Mouse (Mus musculus) embryonic fibroblast, embryonic 13.5 days (primary cell): ENCODE results near the gene Acp2. TPM values are rescaled to one million over a fixed set of nuclear protein-coding genes. Genes with fewer than 3 reads are reported as not detected.

Experiments
- H3K27ac ChIP-seq: 2 replicates; pipeline ENCODE4 v1.5.1; 2012; ENCODE audit warnings: low read length, control low read depth, inconsistent platforms; ENCODE audit not compliant: insufficient read depth
- H3K4me1 ChIP-seq: 2 replicates; pipeline ENCODE4 v1.6.1; 2011; ENCODE audit warnings: low read length; ENCODE audit not compliant: control insufficient read depth, insufficient read depth
- H3K4me3 ChIP-seq: 2 replicates; pipeline ENCODE4 v1.5.1; 2011; ENCODE audit warnings: mild to moderate bottlenecking, control low read depth, low read length; ENCODE audit not compliant: insufficient read depth
- CTCF ChIP-seq: IDR thresholded peaks from 2 replicates; pipeline ENCODE4 v1.5.1; 2011; ENCODE audit warnings: mild to moderate bottlenecking, control low read depth, low read length, moderate library complexity, borderline replicate concordance; ENCODE audit not compliant: insufficient read depth
- POLR2A ChIP-seq: IDR thresholded peaks from 2 replicates; pipeline ENCODE4 v1.6.1; 2011; ENCODE audit warnings: low read depth, mild to moderate bottlenecking, control low read depth, low read length, moderate library complexity
- polyA plus RNA-seq: library from polyadenylated mRNA; stranded (reverse); fragments of >200 nt; gene quantifications from 2 replicates; pipeline ENCODE4 v1.2.4, GENCODE M21; 2011; ENCODE audit warnings: low read depth; ENCODE audit not compliant: missing spikeins, insufficient read length

Gene Acp2
- polyA plus RNA-seq, 1 experiment: 54.9 TPM

DNA sequence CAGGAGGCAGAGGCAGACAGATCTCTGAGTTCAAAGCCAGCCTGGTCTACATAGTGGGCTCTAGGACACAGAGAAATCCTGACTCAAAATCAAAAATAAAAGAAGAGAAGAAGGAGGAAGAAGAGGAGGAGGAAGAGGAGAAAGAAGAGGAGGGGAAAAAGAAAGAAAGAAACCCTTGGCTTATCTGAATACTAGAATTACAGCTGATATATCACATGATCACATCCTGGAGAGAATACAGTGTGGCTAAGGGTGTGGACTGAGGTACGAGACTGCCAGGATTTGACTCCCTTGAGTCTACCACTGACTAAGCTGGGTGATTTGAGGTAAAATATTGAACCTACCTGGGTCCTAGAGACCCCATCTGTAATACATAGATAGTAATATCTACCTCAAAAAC, 16.5 kb upstream of the Acp2 start:
- Histone ChIP-seq H3K4me3 (no peak overlapping the region), H3K27ac (no peak overlapping the region), H3K4me1 (peaks cover 4% of the 10 kb centered on the region; the same call in 1 of the 2 replicates)
- TF ChIP-seq POLR2A (no peak), CTCF (no peak)

- Histone ChIP-seq H3K27ac (peak overlapping the region; percentile 17; the same call in 1 of the 2 replicates), H3K4me1 (no peaks in the 10 kb centered on the region), H3K4me3 (no peak overlapping the region)
- TF ChIP-seq CTCF: no peak
- TF ChIP-seq POLR2A: no peak
Measured at GRCm38 (mm10) chr2:91187431-91187830, 15.3 kb upstream of the Acp2 start.

DNA sequence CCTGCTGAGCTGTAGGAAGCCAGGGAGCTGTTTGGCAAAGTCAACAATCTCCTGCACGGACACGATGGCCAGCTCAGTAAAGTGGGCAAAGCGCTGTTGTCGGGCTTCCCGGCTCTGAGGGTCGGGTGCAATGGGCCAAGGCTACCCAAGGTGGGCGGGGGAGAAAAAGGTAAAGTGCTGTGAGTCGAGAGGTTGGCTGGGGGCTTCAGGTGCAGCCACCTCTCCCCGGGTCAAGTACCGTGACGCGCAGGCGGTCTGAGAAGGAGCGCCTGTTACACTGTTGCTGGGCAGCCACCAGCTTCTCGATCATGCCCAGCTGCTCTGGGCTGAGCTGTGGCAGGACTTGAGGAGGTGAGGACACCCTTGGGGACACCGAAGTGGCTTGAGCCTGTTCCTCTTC, 12.2 kb upstream of the Acp2 start:
- Histone ChIP-seq H3K4me1 (no peaks in the 10 kb centered on the region), H3K4me3 (no peak overlapping the region), H3K27ac (no peak overlapping the region)
- TF ChIP-seq CTCF: no peak
- no peak for TF ChIP-seq POLR2A

DNA sequence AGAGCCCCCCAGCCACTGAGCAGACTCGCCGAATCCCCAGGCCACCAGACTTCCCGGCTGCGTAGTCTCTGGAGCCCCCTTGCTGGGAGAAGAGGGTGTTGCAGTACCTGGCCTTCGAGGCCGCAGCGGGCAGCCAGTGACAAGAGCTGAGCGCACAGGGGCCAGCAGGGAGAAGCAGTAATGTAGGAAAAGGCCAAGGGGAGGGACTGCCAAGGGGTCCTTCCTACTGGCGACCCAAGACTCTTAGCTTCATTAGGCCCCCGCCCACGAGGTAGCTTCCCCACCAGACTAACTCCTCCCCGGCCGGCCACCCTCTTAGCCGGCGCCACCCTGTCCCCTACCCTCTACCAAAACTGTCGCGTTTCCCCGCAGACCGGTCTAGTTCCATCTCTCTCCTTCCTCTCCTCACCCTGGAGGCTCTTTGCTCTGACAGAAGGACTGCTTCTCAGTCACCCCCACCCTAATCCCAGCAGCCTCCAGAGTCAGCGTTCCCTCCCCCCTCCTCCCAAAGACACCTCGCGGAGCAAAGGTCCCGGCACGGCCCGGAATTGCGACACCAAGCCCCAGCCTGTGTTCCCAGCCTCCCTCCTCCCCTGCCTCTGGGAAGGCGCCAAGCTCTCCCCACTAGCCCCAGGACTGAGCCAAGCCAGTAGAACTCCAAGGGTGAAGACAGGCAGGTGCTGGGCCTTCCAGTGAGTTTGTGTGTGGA, 7.9 kb upstream of the Acp2 start:
- H3K4me1 ChIP-seq: no peaks in the 10 kb centered on the region
- H3K27ac ChIP-seq: no peak overlapping the region
- peak; percentile 28; the same call in 1 of the 2 replicates for TF ChIP-seq POLR2A
- TF ChIP-seq CTCF: peak; percentile 59
- H3K4me3 ChIP-seq: peak overlapping the region; percentile 2; the same call in 1 of the 2 replicates

GRCm38 (mm10) chr2:91196577-91197001, 6.1 kb upstream of the Acp2 start:
- H3K4me1 ChIP-seq: no peaks in the 10 kb centered on the region
- no peak overlapping the region for H3K4me3 ChIP-seq
- no peak for TF ChIP-seq POLR2A
- no peak for TF ChIP-seq CTCF
- no peak overlapping the region for H3K27ac ChIP-seq

DNA sequence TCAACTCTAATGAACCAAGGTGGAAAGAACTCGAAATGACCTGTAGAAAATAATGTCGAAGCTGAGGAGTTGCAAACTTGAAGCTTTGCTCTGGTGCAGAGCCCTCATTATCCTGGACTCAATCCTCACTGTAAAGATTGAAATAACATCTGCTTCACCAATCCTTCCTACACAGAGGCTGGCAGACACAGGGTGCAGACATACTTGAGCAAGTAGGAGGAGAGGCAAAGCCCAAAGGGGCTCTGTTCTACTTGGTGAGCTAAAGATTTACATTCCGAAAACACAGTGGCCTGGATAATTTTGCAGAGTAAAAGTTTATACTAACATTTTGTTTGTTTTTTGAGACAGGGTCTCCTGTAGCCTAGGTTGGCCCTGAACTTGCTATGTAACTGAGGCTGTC, 3.8 kb upstream of the Acp2 start:
- Histone ChIP-seq H3K4me3 (no peak overlapping the region), H3K4me1 (no peaks in the 10 kb centered on the region; the same call in 1 of the 2 replicates), H3K27ac (no peak overlapping the region)
- no peak for TF ChIP-seq POLR2A

- Histone ChIP-seq H3K27ac (no peak overlapping the region), H3K4me1 (no peaks in the 10 kb centered on the region; the same call in 1 of the 2 replicates), H3K4me3 (peak overlapping the region; percentile 63)
- TF ChIP-seq POLR2A (no peak), CTCF (no peak)
Measured at GRCm38 (mm10) chr2:91202972-91203656, 429 bp downstream of the Acp2 start.

- Histone ChIP-seq H3K4me1 (no peaks in the 10 kb centered on the region; the same call in 1 of the 2 replicates), H3K4me3 (no peak overlapping the region), H3K27ac (no peak overlapping the region)
- TF ChIP-seq CTCF (no peak), POLR2A (no peak)
Measured at GRCm38 (mm10) chr2:91206254-91206775, 3.6 kb downstream of the Acp2 start.

DNA sequence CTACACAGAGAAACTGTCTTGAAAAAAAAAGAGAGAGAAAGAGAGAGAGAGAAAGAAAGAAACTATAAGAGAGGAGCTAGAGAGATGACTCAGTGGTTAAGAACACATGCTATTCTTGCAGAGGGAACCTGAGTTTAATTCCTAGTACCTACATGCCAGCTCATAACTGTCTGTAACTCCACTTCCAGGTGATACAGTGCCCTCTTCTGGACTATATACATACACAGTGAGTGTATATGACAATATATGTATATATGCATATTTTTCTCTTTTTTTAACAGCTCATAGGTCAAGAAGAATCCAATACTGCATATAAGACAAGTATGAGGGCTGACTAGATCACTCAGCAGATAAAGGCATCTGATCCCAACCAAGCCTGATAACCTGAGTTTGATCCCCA, 10.6 kb downstream of the Acp2 start:
- no peak overlapping the region for H3K27ac ChIP-seq
- H3K4me1 ChIP-seq: no peaks in the 10 kb centered on the region
- H3K4me3 ChIP-seq: no peak overlapping the region
- TF ChIP-seq CTCF: no peak
- no peak for TF ChIP-seq POLR2A

GRCm38 (mm10) chr2:91217032-91217431, 14.3 kb downstream of the Acp2 start:
- H3K27ac ChIP-seq: no peak overlapping the region
- H3K4me3 ChIP-seq: no peak overlapping the region
- H3K4me1 ChIP-seq: no peaks in the 10 kb centered on the region
- TF ChIP-seq CTCF: no peak
- TF ChIP-seq POLR2A: no peak
